In the genomic region with DNA sequence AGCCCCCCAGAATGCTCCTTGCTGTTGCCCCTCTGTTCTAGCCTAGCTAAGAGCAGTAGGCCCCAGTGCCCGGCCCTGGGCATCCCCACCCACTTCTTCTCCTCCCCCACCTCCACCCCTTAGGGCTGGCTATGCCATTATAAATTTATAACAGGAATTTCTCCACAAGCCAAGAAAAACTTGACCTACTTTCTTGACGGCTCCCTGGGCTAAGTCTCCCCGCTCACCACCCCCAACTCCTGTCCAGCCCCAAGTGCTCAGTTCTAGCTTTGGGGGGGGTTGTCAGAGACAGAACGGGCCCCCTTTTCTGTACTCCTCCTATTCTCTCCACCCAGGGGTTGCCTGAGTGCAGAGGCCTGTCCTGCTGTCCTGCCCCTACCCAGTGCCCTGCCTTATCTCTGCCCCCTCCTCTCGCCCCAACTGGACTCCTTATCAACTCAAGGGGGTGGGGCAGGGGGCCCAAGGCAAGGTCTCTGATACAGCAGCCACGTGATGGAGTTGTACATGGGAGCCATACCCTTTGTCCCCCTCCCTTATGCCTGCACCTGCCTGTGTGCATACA, we compare ENCODE assay signal across 9 mouse cellular contexts. TPM values are rescaled to one million over a fixed set of nuclear protein-coding genes. Genes with fewer than 3 reads are reported as not detected.
A peak's percentile ranks its signal among the peaks of the same experiment; 100 is the strongest.
DNase-seq lines count a peak whose midpoint lies in the region; ATAC-seq and TF ChIP-seq lines count a peak whose summit lies in the region.
"Had no signal": no experiment of that assay in that cellular context is flagged by ENCODE, and none has a peak within 500 bp of the region (broad histone marks: within the 10 kb centered on the region; RNA-seq: fewer than 3 reads in every experiment).

No protein-coding gene starts in this region.

- H3K9me3 ChIP-seq in forebrain, embryonic 16.5 days (ENCODE audit: control insufficient read depth, low read length), result no peaks in the 10 kb centered on the region

- H3K27ac ChIP-seq in forebrain, embryonic 16.5 days (ENCODE audit: low read length), result peak overlapping the region; percentile 100
- peak overlapping the region; percentile 37 for H3K27ac ChIP-seq in kidney, adult 2 months (ENCODE audit: insufficient read depth, low read depth, low read length)

- peaks cover 15% of the 10 kb centered on the region for H3K36me3 ChIP-seq in forebrain, embryonic 16.5 days (ENCODE audit: control insufficient read depth, insufficient read depth)
- H3K36me3 ChIP-seq in kidney, adult 2 months (ENCODE audit: control insufficient read depth, insufficient read depth, low read length), result no peaks in the 10 kb centered on the region

- no peak for ATAC-seq in forebrain, embryonic 16.5 days
- 0 out of 2 replicates have a peak, but pooled peaks have one; percentile 1 for ATAC-seq in megakaryocyte progenitor cell, adult 5-6 weeks (replicated peaks; ENCODE audit: poor library complexity)

- no peak for TF ChIP-seq POLR2A in kidney, adult 2 months (IDR thresholded peaks at IDR 0.05; ENCODE audit: low read depth, low read length)

- H3K4me2 ChIP-seq in forebrain, embryonic 16.5 days (ENCODE audit: low read length), result peak overlapping the region; percentile 64

- peak; percentile 31 for DNase-seq in urinary bladder, adult 2 months (ENCODE audit: low spot score)
- no peak for DNase-seq in urinary bladder, postnatal 36 days (ENCODE audit: low spot score in 2 of 2)
- DNase-seq in kidney, adult 2 months, result peak; percentile 88
- DNase-seq in Muller cell, postnatal 12 days (ENCODE audit: inconsistent ontology term), result no peak
- DNase-seq in natural killer cell, adult 2 months (ENCODE audit: low spot score in 2 of 2), result no peak
- DNase-seq in left cerebral cortex, postnatal 36 days (ENCODE audit: low spot score in 2 of 2), result no peak

- H3K4me1 ChIP-seq in forebrain, embryonic 16.5 days (replicated peaks; ENCODE audit: control insufficient read depth, insufficient read depth, low read length), result peaks cover 80% of the 10 kb centered on the region
- peaks cover 78% of the 10 kb centered on the region for H3K4me1 ChIP-seq in kidney, adult 2 months (ENCODE audit: control insufficient read depth, insufficient read depth, low read length)

- H3K9ac ChIP-seq in forebrain, embryonic 16.5 days (replicated peaks; ENCODE audit: low read depth, low read length), result peak overlapping the region; percentile 68

- 13% methylated on average over 6 of the region's 6 CpGs for WGBS in forebrain, embryonic 16.5 days
- WGBS in kidney, adult 2 months, result 10% methylated on average over 6 of the region's 6 CpGs

- intact Hi-C loops in left cerebral cortex, postnatal 36 days (cut with DNase I), result no loop called here

- H3K4me3 ChIP-seq in forebrain, embryonic 16.5 days (replicated peaks; ENCODE audit: low read length), result peak overlapping the region; percentile 25; the same call in 1 of the 2 replicates
- peak overlapping the region; percentile 3; the same call in 1 of the 2 replicates for H3K4me3 ChIP-seq in kidney, adult 2 months (ENCODE audit: insufficient read depth, low read depth, low read length)

- H3K27me3 ChIP-seq in forebrain, embryonic 16.5 days (replicated peaks; ENCODE audit: control insufficient read depth, insufficient read depth, low read length), result no peaks in the 10 kb centered on the region
- H3K27me3 ChIP-seq in kidney, adult 2 months (replicated peaks; ENCODE audit: control insufficient read depth, insufficient read depth, low read length), result no peaks in the 10 kb centered on the region

- TF ChIP-seq CTCF in kidney, adult 2 months (conservative IDR thresholded peaks at IDR 0.05; ENCODE audit: insufficient read depth, insufficient read length, low read depth, low read length), result no peak

RNA-seq across cellular contexts. Expression of a gene that starts 10.9 kb away (rescaled TPM):
- polyA plus RNA-seq in urinary bladder, adult 2 months (2012; rRNA removed), result 62.2 and 88.1 TPM in 2 replicates
- polyA plus RNA-seq in forebrain, embryonic 16.5 days (2015; fragmentation: Nextera tagmentation; extraction: Ambion mirVana), result 177 and 182 TPM in 2 replicates
- 92.7 and 97.2 TPM in 2 replicates for polyA plus RNA-seq in kidney, adult 2 months (2012; rRNA removed)
- total RNA-seq in megakaryocyte progenitor cell, adult 5-6 weeks (2015), result 34.2 and 34.6 TPM in 2 replicates
- 21.8 and 25.3 TPM in 2 replicates for total RNA-seq in megakaryocyte progenitor cell, adult 5-6 weeks (2017)
- 100 to 1,000 TPM; 718 to 779 TPM for total RNA-seq in left cerebral cortex, postnatal 36 days (2021)

RNA-seq across cellular contexts. Expression of a gene that starts 22.1 kb away (rescaled TPM):
- polyA plus RNA-seq in urinary bladder, adult 2 months (2012; rRNA removed), result 29.6 and 32.8 TPM in 2 replicates
- 88.8 and 93.7 TPM in 2 replicates for polyA plus RNA-seq in forebrain, embryonic 16.5 days (2015; fragmentation: Nextera tagmentation; extraction: Ambion mirVana)
- polyA plus RNA-seq in kidney, adult 2 months (2012; rRNA removed), result 45.3 and 54.1 TPM in 2 replicates
- 28.7 and 30.9 TPM in 2 replicates for total RNA-seq in megakaryocyte progenitor cell, adult 5-6 weeks (2015)
- 36.2 and 46.3 TPM in 2 replicates for total RNA-seq in megakaryocyte progenitor cell, adult 5-6 weeks (2017)
- total RNA-seq in left cerebral cortex, postnatal 36 days (2021), result 100 to 1,000 TPM; 123 to 133 TPM

RNA-seq across cellular contexts. Expression of a gene that starts 23.8 kb away (rescaled TPM):
- 119 and 219 TPM in 2 replicates for polyA plus RNA-seq in urinary bladder, adult 2 months (2012; rRNA removed)
- polyA plus RNA-seq in forebrain, embryonic 16.5 days (2015; fragmentation: Nextera tagmentation; extraction: Ambion mirVana), result 3.8 and 4.0 TPM in 2 replicates
- polyA plus RNA-seq in kidney, adult 2 months (2012; rRNA removed), result 140 and 155 TPM in 2 replicates
- 3.3 and 3.5 TPM in 2 replicates for total RNA-seq in megakaryocyte progenitor cell, adult 5-6 weeks (2015)
- total RNA-seq in megakaryocyte progenitor cell, adult 5-6 weeks (2017), result 0.47 and 0.87 TPM in 2 replicates
- 100 to 1,000 TPM; 117 to 141 TPM for total RNA-seq in left cerebral cortex, postnatal 36 days (2021)

RNA-seq across cellular contexts. Expression of a gene that starts 44.0 kb away (rescaled TPM):
- polyA plus RNA-seq in urinary bladder, adult 2 months (2012; rRNA removed), result 57.0 and 58.7 TPM in 2 replicates
- polyA plus RNA-seq in forebrain, embryonic 16.5 days (2015; fragmentation: Nextera tagmentation; extraction: Ambion mirVana), result 27.7 and 32.0 TPM in 2 replicates
- 23.5 and 24.5 TPM in 2 replicates for polyA plus RNA-seq in kidney, adult 2 months (2012; rRNA removed)
- 60.8 and 62.0 TPM in 2 replicates for total RNA-seq in megakaryocyte progenitor cell, adult 5-6 weeks (2015)
- total RNA-seq in megakaryocyte progenitor cell, adult 5-6 weeks (2017), result 76.3 and 99.9 TPM in 2 replicates
- total RNA-seq in left cerebral cortex, postnatal 36 days (2021), result 100 to 1,000 TPM; 169 to 193 TPM

RNA-seq across cellular contexts. Expression of a gene that starts 50.2 kb away (rescaled TPM):
- polyA plus RNA-seq in urinary bladder, adult 2 months (2012; rRNA removed), result 0.38 and 0.73 TPM in 2 replicates
- not detected in 2 replicates for polyA plus RNA-seq in forebrain, embryonic 16.5 days (2015; fragmentation: Nextera tagmentation; extraction: Ambion mirVana)
- polyA plus RNA-seq in kidney, adult 2 months (2012; rRNA removed), result not detected in 2 replicates
- not detected in 2 replicates for total RNA-seq in megakaryocyte progenitor cell, adult 5-6 weeks (2015)
- total RNA-seq in megakaryocyte progenitor cell, adult 5-6 weeks (2017), result not detected in 2 replicates
- total RNA-seq in left cerebral cortex, postnatal 36 days (2021), result not detected
- total RNA-seq: liver, adult 2 months had no signal

Comparison
In these comparisons a context has a peak if more than half of its experiments do, and no peak if none do; other contexts are left out.
1. DNase-seq: peak in urinary bladder, adult 2 months (single experiment) and kidney, adult 2 months (single experiment); none in urinary bladder, postnatal 36 days (0 of 2), Muller cell, postnatal 12 days (single experiment), natural killer cell, adult 2 months (0 of 2) and left cerebral cortex, postnatal 36 days (0 of 2).
2. RNA of a gene that starts 23.8 kb away (polyA plus RNA-seq): 140 to 155 TPM in kidney, adult 2 months and 119 to 219 TPM in urinary bladder, adult 2 months; 3.8 to 4.0 TPM in forebrain, embryonic 16.5 days; every median in the first group is over 10 times any median in the second.